ENCODE assay signal across 8 mouse cellular contexts in the genomic region with DNA sequence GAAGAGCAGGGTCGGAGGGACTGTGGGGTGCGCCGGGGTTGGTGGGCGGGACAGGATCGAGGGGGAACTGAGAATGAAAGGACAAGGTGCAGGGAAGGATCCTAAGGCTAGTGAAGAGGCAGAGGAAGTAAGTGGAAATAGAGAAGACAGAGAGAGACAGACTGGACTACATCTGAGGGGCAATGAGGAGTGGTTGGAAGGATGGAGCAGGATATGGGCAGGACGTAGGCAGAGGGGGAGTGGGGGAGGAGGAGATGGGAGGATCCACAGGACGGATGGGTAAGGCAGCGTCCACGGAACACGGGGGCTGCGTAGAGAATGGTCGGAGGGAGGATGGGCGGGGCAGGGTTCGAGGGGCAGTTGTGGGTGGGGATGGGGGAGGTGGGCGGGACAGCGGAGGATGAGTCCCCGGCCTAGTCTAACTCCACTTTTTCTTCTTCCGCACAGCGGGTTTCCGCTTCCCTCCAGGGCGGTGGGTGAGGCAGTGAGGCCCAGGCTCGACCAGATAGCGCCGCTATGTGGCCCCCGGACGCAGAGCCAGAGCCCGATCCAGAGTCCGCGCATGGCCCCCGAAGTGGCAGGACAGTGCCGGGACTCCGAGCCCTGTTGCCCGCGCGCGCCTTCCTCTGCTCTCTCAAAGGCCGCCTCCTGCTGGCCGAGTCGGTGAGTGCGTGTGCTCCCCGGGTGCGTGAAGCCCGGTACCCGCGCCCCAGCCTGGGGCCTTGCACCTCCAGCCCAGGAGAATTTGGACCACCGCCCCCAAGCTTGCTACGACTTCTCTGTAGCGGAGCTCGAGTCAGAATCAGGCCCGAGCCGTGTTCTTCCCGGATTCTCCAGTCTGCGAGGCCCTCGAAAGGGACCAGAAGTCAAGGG. TPM values are rescaled to one million over a fixed set of nuclear protein-coding genes. Genes with fewer than 3 reads are reported as not detected.
DNase-seq lines count a peak whose midpoint lies in the region; ATAC-seq and TF ChIP-seq lines count a peak whose summit lies in the region.

No protein-coding gene starts in this region.

- peak overlapping the region; percentile 62 for H3K27ac ChIP-seq in MEL (ENCODE audit: control insufficient read depth, low read depth, low read length)
- peak overlapping the region; percentile 93 for H3K27ac ChIP-seq in hindbrain, embryonic 10.5 days
- H3K27ac ChIP-seq in lung, postnatal 0 days (ENCODE audit: low read length): peak overlapping the region; percentile 90

- peak overlapping the region; percentile 70 for H3K4me2 ChIP-seq in lung, postnatal 0 days (replicated peaks; ENCODE audit: low read depth, low read length)

- peak overlapping the region; percentile 59 to 90 for H3K4me3 ChIP-seq in MEL (ENCODE audit: control insufficient read depth in 1 of 2, insufficient read depth in 1 of 2, low read depth in 2 of 2, low read length in 2 of 2)
- H3K4me3 ChIP-seq in hindbrain, embryonic 10.5 days: peak overlapping the region; percentile 70
- peak overlapping the region; percentile 55 for H3K4me3 ChIP-seq in lung, postnatal 0 days (ENCODE audit: low read depth, low read length)

- H3K36me3 ChIP-seq in MEL (ENCODE audit: control insufficient read depth in 1 of 2, insufficient read depth in 2 of 2, low read length in 2 of 2): peaks cover 0 to 9% of the 10 kb centered on the region in 2 experiments; a peak in 2 of 4 replicates
- H3K36me3 ChIP-seq in hindbrain, embryonic 10.5 days: peaks cover 15% of the 10 kb centered on the region
- H3K36me3 ChIP-seq in lung, postnatal 0 days (ENCODE audit: insufficient read depth, low read length): no peaks in the 10 kb centered on the region

- DNase-seq in MEL (ENCODE audit: low read depth, low spot score): peak; percentile 82
- peak; percentile 41 for DNase-seq in cerebellum, adult 8-10 months
- peak; percentile 27 to 56 for DNase-seq in frontal cortex, adult 2 months (ENCODE audit: extremely low spot score in 1 of 2, low spot score in 1 of 2)
- DNase-seq in hindbrain, embryonic 10.5 days (ENCODE audit: low spot score): peak; percentile 87
- DNase-seq in layer of hippocampus, adult 9-11 months: peak; percentile 68
- DNase-seq in lung, postnatal 0 days (ENCODE audit: low spot score): peak; percentile 86
- DNase-seq in ovary, adult 18-20 months (ENCODE audit: low spot score): peak; percentile 85
- DNase-seq in thymus, postnatal 14 days: peak; percentile 86

- no peaks in the 10 kb centered on the region for H3K27me3 ChIP-seq in MEL (ENCODE audit: control insufficient read depth in 1 of 2, insufficient read depth in 2 of 2, low read length in 2 of 2)
- no peaks in the 10 kb centered on the region for H3K27me3 ChIP-seq in hindbrain, embryonic 10.5 days (ENCODE audit: insufficient read depth, poor library complexity, severe bottlenecking)
- H3K27me3 ChIP-seq in lung, postnatal 0 days (replicated peaks; ENCODE audit: insufficient read depth, low read length): no peaks in the 10 kb centered on the region

- TF ChIP-seq CTCF in MEL (IDR thresholded peaks at IDR 0.05 in 2 of 3, conservative IDR thresholded peaks at IDR 0.05 in 1 of 3; ENCODE audit: control insufficient read depth in 1 of 3, insufficient read depth in 1 of 3, low read depth in 2 of 3, low read length in 3 of 3, poor library complexity in 1 of 3, severe bottlenecking in 1 of 3): peak in 2 of 3 experiments; percentile 49 to 57; a peak in 5 of 6 replicates
- TF ChIP-seq CTCF in lung, postnatal 0 days (IDR thresholded peaks at IDR 0.05): peak; percentile 75

- WGBS in hindbrain, embryonic 10.5 days: under 1% methylated on average over 54 of the region's 54 CpGs
- WGBS in lung, postnatal 0 days: 2% methylated on average over 47 of the region's 54 CpGs

- peaks cover 10% of the 10 kb centered on the region for H3K79me2 ChIP-seq in MEL (ENCODE audit: control insufficient read depth, insufficient read depth, low read length, poor library complexity)

- no peak; a peak in 1 of 4 replicates for TF ChIP-seq EP300 in MEL (IDR thresholded peaks at IDR 0.05; ENCODE audit: low read depth in 1 of 2, low read length in 2 of 2)
- no peak for TF ChIP-seq EP300 in lung, postnatal 0 days (IDR thresholded peaks at IDR 0.05)

- ATAC-seq in lung, postnatal 0 days: peak; percentile 82

- peaks cover 0 to 7% of the 10 kb centered on the region in 2 experiments; a peak in 2 of 4 replicates for H3K4me1 ChIP-seq in MEL (ENCODE audit: control insufficient read depth in 1 of 2, insufficient read depth in 2 of 2, low read length in 2 of 2)
- peaks cover 33% of the 10 kb centered on the region for H3K4me1 ChIP-seq in hindbrain, embryonic 10.5 days (replicated peaks)
- 0 out of 2 replicates have a peak, but pooled peaks cover 2% of the 10 kb centered on the region for H3K4me1 ChIP-seq in lung, postnatal 0 days (ENCODE audit: insufficient read depth, low read depth, low read length)

- H3K9ac ChIP-seq in MEL (ENCODE audit: control insufficient read depth, low read depth, low read length, poor library complexity, severe bottlenecking): peak overlapping the region; percentile 76
- H3K9ac ChIP-seq in lung, postnatal 0 days (replicated peaks; ENCODE audit: low read depth): peak overlapping the region; percentile 68

- no peaks in the 10 kb centered on the region for H3K9me3 ChIP-seq in MEL (replicated peaks; ENCODE audit: insufficient read depth, low read length)
- H3K9me3 ChIP-seq in hindbrain, embryonic 10.5 days: no peaks in the 10 kb centered on the region
- H3K9me3 ChIP-seq in lung, postnatal 0 days (ENCODE audit: low read length): no peaks in the 10 kb centered on the region

- peak; percentile 22; the same call in 1 of the 2 replicates for TF ChIP-seq RAD21 in MEL (IDR thresholded peaks at IDR 0.05; ENCODE audit: low read depth, low read length)

- TF ChIP-seq POLR2A in MEL (IDR thresholded peaks at IDR 0.05; ENCODE audit: control insufficient read depth in 1 of 2, insufficient read depth in 1 of 2, low read depth in 1 of 2, low read length in 2 of 2, poor library complexity in 1 of 2): peak; percentile 60 to 69; a peak in 2 of 4 replicates

TF ChIP-seq in MEL, 35 proteins besides CTCF, POLR2A, EP300 and RAD21 (continues in another document):
- TF ChIP-seq SMC3 (IDR thresholded peaks at IDR 0.05; ENCODE audit: low read depth, low read length) (peak; percentile 28), ELF1 (IDR thresholded peaks at IDR 0.05; ENCODE audit: low read depth, low read length) (peak; percentile 43), HCFC1 (IDR thresholded peaks at IDR 0.05; ENCODE audit: low read depth, low read length) (peak; percentile 70), SIN3A (IDR thresholded peaks at IDR 0.05; ENCODE audit: low read length) (peak; percentile 46; the same call in 1 of the 2 replicates), NRF1 (IDR thresholded peaks at IDR 0.05; ENCODE audit: insufficient read depth, low read depth, low read length, poor library complexity, severe bottlenecking) (0 out of 2 replicates have a peak, but pooled peaks have one; percentile 0), RCOR1 (IDR thresholded peaks at IDR 0.05; ENCODE audit: low read depth, low read length) (0 out of 2 replicates have a peak, but pooled peaks have one; percentile 19), UBTF (IDR thresholded peaks at IDR 0.05; ENCODE audit: borderline replicate concordance, insufficient read depth, low read depth, low read length) (no peak), MXI1 (IDR thresholded peaks at IDR 0.05; ENCODE audit: low read depth, low read length) (0 out of 2 replicates have a peak, but pooled peaks have one; percentile 31), USF1 (IDR thresholded peaks at IDR 0.05; ENCODE audit: low read depth, low read length) (no peak), NELFE (IDR thresholded peaks at IDR 0.05; ENCODE audit: low read depth, low read length) (peak; percentile 74), MYC (IDR thresholded peaks at IDR 0.05; ENCODE audit: low read depth, low read length) (peak; percentile 40; the same call in 1 of the 2 replicates)

RNA-seq across cellular contexts. Expression of gene Cmtm3, which starts 1.3 kb away (rescaled TPM):
- total RNA-seq in MEL (2012; rRNA removed): 13.2 and 17.9 TPM in 2 replicates
- 10 to 100 TPM in 1 of 2 experiments, not detected in 1; 56.3 TPM for polyA plus RNA-seq in MEL (2012; ENCODE audit: insufficient read depth in 1 of 2, insufficient read length in 2 of 2, low read depth in 1 of 2, low replicate concordance in 2 of 2, missing spikeins in 1 of 2)
- polyA plus RNA-seq in frontal cortex, adult 2 months (2012; rRNA removed): 20.4 and 22.4 TPM in 2 replicates
- 76.5 and 83.1 TPM in 2 replicates for polyA plus RNA-seq in hindbrain, embryonic 10.5 days (2016; fragmentation: Nextera tagmentation; extraction: Ambion mirVana)
- polyA plus RNA-seq in lung, postnatal 0 days (2015; fragmentation: Nextera tagmentation; extraction: Ambion mirVana): 98.3 and 117 TPM in 2 replicates

RNA-seq across cellular contexts. Expression of gene Cmtm2b, which starts 18.4 kb away (rescaled TPM):
- total RNA-seq in MEL (2012; rRNA removed): not detected in 2 replicates
- polyA plus RNA-seq in MEL (2012; ENCODE audit: insufficient read depth in 1 of 2, insufficient read length in 2 of 2, low read depth in 1 of 2, low replicate concordance in 2 of 2, missing spikeins in 1 of 2): not detected
- polyA plus RNA-seq in frontal cortex, adult 2 months (2012; rRNA removed): not detected in 2 replicates
- not detected in 2 replicates for polyA plus RNA-seq in hindbrain, embryonic 10.5 days (2016; fragmentation: Nextera tagmentation; extraction: Ambion mirVana)
- not detected in 2 replicates for polyA plus RNA-seq in lung, postnatal 0 days (2015; fragmentation: Nextera tagmentation; extraction: Ambion mirVana)

RNA-seq across cellular contexts. Expression of gene Gm11020, which starts 19.1 kb away (rescaled TPM):
- not detected in 2 replicates for total RNA-seq in MEL (2012; rRNA removed)
- not detected for polyA plus RNA-seq in MEL (2012; ENCODE audit: insufficient read depth in 1 of 2, insufficient read length in 2 of 2, low read depth in 1 of 2, low replicate concordance in 2 of 2, missing spikeins in 1 of 2)
- polyA plus RNA-seq in frontal cortex, adult 2 months (2012; rRNA removed): not detected in 2 replicates
- polyA plus RNA-seq in hindbrain, embryonic 10.5 days (2016; fragmentation: Nextera tagmentation; extraction: Ambion mirVana): not detected in 2 replicates
- not detected in 2 replicates for polyA plus RNA-seq in lung, postnatal 0 days (2015; fragmentation: Nextera tagmentation; extraction: Ambion mirVana)

RNA-seq across cellular contexts. Expression of gene Cmtm1, which starts 30.5 kb away (rescaled TPM):
- total RNA-seq in MEL (2012; rRNA removed): not detected in 2 replicates
- polyA plus RNA-seq in MEL (2012; ENCODE audit: insufficient read depth in 1 of 2, insufficient read length in 2 of 2, low read depth in 1 of 2, low replicate concordance in 2 of 2, missing spikeins in 1 of 2): not detected
- polyA plus RNA-seq in frontal cortex, adult 2 months (2012; rRNA removed): not detected in 2 replicates
- not detected in 2 replicates for polyA plus RNA-seq in hindbrain, embryonic 10.5 days (2016; fragmentation: Nextera tagmentation; extraction: Ambion mirVana)
- not detected in 2 replicates for polyA plus RNA-seq in lung, postnatal 0 days (2015; fragmentation: Nextera tagmentation; extraction: Ambion mirVana)

RNA-seq across cellular contexts. Expression of gene Gm45711, which starts 30.6 kb away (rescaled TPM):
- total RNA-seq in MEL (2012; rRNA removed): not detected in 2 replicates
- not detected for polyA plus RNA-seq in MEL (2012; ENCODE audit: insufficient read depth in 1 of 2, insufficient read length in 2 of 2, low read depth in 1 of 2, low replicate concordance in 2 of 2, missing spikeins in 1 of 2)
- not detected in 2 replicates for polyA plus RNA-seq in frontal cortex, adult 2 months (2012; rRNA removed)
- not detected in 2 replicates for polyA plus RNA-seq in hindbrain, embryonic 10.5 days (2016; fragmentation: Nextera tagmentation; extraction: Ambion mirVana)
- polyA plus RNA-seq in lung, postnatal 0 days (2015; fragmentation: Nextera tagmentation; extraction: Ambion mirVana): not detected in 2 replicates

Comparison
In these comparisons a context has a peak if more than half of its experiments do, and no peak if none do; other contexts are left out.
1. Peak in every context shown above with its lines: DNase-seq, ATAC-seq, H3K4me3 ChIP-seq and H3K27ac ChIP-seq.